Mouse (Mus musculus): ENCODE data around the gene Mars.

DNA sequence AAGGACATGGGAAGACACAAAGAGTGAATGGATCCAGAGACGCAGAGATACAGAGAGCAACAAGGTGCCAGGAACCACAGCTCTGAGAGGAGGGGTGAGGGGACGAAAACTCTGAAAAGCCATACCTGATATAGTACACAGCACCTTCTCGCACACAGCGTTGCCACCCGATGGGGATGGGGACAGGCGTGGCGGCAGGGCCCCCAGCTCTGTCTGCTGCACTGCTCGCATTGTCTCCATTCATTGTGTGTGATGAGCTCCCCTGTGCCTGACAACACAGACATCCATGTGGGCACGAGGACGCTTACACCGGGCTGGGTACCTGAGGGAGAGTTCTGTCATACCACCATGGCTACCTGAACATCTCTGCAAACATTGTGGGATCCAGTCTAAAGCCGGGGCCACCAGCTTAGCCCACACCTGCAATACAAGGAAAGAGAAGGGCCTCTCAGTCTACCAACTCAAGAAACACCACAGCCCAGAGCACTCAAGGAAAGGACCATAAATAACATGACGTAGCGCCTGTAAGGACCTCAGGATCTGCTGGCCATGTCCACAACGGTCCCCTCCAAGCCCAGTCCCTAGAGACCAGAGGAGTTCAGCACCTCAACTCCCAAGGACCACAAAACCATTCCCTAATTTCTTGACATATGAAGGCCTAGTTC lies 24.2 kb downstream of the Mars start:
- no peak for TF ChIP-seq POLR2A (IDR thresholded peaks at IDR 0.05; ENCODE audit: control insufficient read depth, extremely low read depth, insufficient read depth, low read length, poor library complexity)
- no peak for TF ChIP-seq CTCF (IDR thresholded peaks at IDR 0.05; ENCODE audit: borderline replicate concordance, control insufficient read depth, extremely low read depth, insufficient read depth, low read length, poor library complexity)

All from thymus, adult 2 months (tissue).